In genomic region chr11:99366791-99367190, GRCm38 (mm10) we compare ENCODE assay signal across 11 mouse cellular contexts. TPM values are rescaled to one million over a fixed set of nuclear protein-coding genes. Genes with fewer than 3 reads are reported as not detected.
A peak's percentile ranks its signal among the peaks of the same experiment; 100 is the strongest.
DNase-seq lines count a peak whose midpoint lies in the region; ATAC-seq and TF ChIP-seq lines count a peak whose summit lies in the region.
"Had no signal": no experiment of that assay in that cellular context is flagged by ENCODE, and none has a peak within 500 bp of the region (broad histone marks: within the 10 kb centered on the region; RNA-seq: fewer than 3 reads in every experiment).

No protein-coding gene starts in this region.

- H3K4me1 ChIP-seq in heart, adult 2 months (ENCODE audit: control insufficient read depth, insufficient read depth, low read length): no peaks in the 10 kb centered on the region
- H3K4me1 ChIP-seq in heart, embryonic 12.5 days (replicated peaks): no peaks in the 10 kb centered on the region
- H3K4me1 ChIP-seq in thymus, adult 2 months (replicated peaks; ENCODE audit: control insufficient read depth, insufficient read depth, low read length): peaks cover 12% of the 10 kb centered on the region

- no peaks in the 10 kb centered on the region for H3K9me3 ChIP-seq in heart, embryonic 12.5 days (replicated peaks)

- ATAC-seq in heart, embryonic 12.5 days (ENCODE audit: insufficient number of reproducible peaks, low FRiP score): no peak
- no peak for ATAC-seq in inflammation-experienced regulatory T-cells, adult 6 months

- no peak for DNase-seq in heart, adult 2 months
- DNase-seq in thymus, adult 2 months: peak; percentile 21
- DNase-seq in thymus, adult 18-20 months: no peak
- DNase-seq in induced T-regulatory cell, adult 2 months (ENCODE audit: low read depth): peak; percentile 16
- DNase-seq in MN1 (ENCODE audit: low spot score): no peak

- WGBS in heart, adult 2 months: 41% methylated on average over 10 of the region's 10 CpGs
- WGBS in heart, embryonic 12.5 days: 35% methylated on average over 10 of the region's 10 CpGs
- WGBS in thymus, adult 2 months: 54% methylated on average over 10 of the region's 10 CpGs

- no peaks in the 10 kb centered on the region for H3K79me2 ChIP-seq in heart, adult 2 months (replicated peaks; ENCODE audit: control insufficient read depth, insufficient read depth, low read length)

- no peak overlapping the region for H3K4me3 ChIP-seq in heart, adult 2 months
- no peak overlapping the region for H3K4me3 ChIP-seq in heart, embryonic 12.5 days
- H3K4me3 ChIP-seq in thymus, adult 2 months (ENCODE audit: control insufficient read depth, insufficient read depth, low read length): no peak overlapping the region

- TF ChIP-seq POLR2A in heart, adult 2 months (IDR thresholded peaks at IDR 0.05; ENCODE audit: insufficient read depth, low read depth, low read length): no peak
- TF ChIP-seq POLR2A in thymus, adult 2 months (IDR thresholded peaks at IDR 0.05; ENCODE audit: control insufficient read depth, extremely low read depth, insufficient read depth, low read length, poor library complexity): no peak

- no peak overlapping the region for H3K4me2 ChIP-seq in heart, embryonic 12.5 days

- TF ChIP-seq EP300 in heart, adult 2 months (IDR thresholded peaks at IDR 0.05; ENCODE audit: insufficient read depth, low read depth, low read length): no peak

- peak; percentile 21; the same call in 1 of the 2 replicates for TF ChIP-seq CTCF in heart, adult 2 months (IDR thresholded peaks at IDR 0.05)
- no peak for TF ChIP-seq CTCF in thymus, adult 2 months (IDR thresholded peaks at IDR 0.05; ENCODE audit: borderline replicate concordance, control insufficient read depth, extremely low read depth, insufficient read depth, low read length, poor library complexity)

- intact Hi-C loops in heart, adult 2 months (cut with DNase I): no loop called here

- H3K9ac ChIP-seq in heart, adult 2 months (ENCODE audit: low read depth, low read length): no peak overlapping the region
- H3K9ac ChIP-seq in heart, embryonic 12.5 days: no peak overlapping the region

- H3K27ac ChIP-seq in heart, adult 2 months: no peak overlapping the region
- H3K27ac ChIP-seq in heart, embryonic 12.5 days (ENCODE audit: poor library complexity, severe bottlenecking): no peak overlapping the region
- no peak overlapping the region for H3K27ac ChIP-seq in thymus, adult 2 months (ENCODE audit: control insufficient read depth, insufficient read depth, low read length)

- no peaks in the 10 kb centered on the region; the same call in 1 of the 2 replicates for H3K27me3 ChIP-seq in heart, adult 2 months (ENCODE audit: control insufficient read depth, insufficient read depth, low read length)
- H3K27me3 ChIP-seq in heart, embryonic 12.5 days (replicated peaks): peaks cover 17% of the 10 kb centered on the region
- H3K27me3 ChIP-seq in thymus, adult 2 months (ENCODE audit: control insufficient read depth, insufficient read depth, low read length): no peaks in the 10 kb centered on the region

- no peaks in the 10 kb centered on the region for H3K36me3 ChIP-seq in heart, adult 2 months (ENCODE audit: control insufficient read depth, insufficient read depth, low read length)
- H3K36me3 ChIP-seq in heart, embryonic 12.5 days: no peaks in the 10 kb centered on the region
- H3K36me3 ChIP-seq in thymus, adult 2 months (ENCODE audit: control insufficient read depth, insufficient read depth, low read length): no peaks in the 10 kb centered on the region

RNA-seq across cellular contexts. Expression of gene Krt28, which starts 7.9 kb away (rescaled TPM):
- total RNA-seq in heart, adult 2 months (2021): not detected
- not detected in 2 replicates for polyA plus RNA-seq in heart, adult 2 months (2012; rRNA removed)
- polyA plus RNA-seq in heart, embryonic 12.5 days (2016; fragmentation: Nextera tagmentation; extraction: Ambion mirVana): 0.12 and 0.20 TPM in 2 replicates
- polyA plus RNA-seq in thymus, adult 2 months (2012; rRNA removed): not detected in 2 replicates
- polyA plus RNA-seq in inflammation-experienced regulatory T-cells, adult 6 months (2017; shearing (Covaris generic)): not detected
- total RNA-seq: gastrocnemius, postnatal 4 days; neutrophil, adult 5-6 weeks had no signal

RNA-seq across cellular contexts. Expression of gene Krt27, which starts 15.9 kb away (rescaled TPM):
- total RNA-seq in heart, adult 2 months (2021): not detected
- not detected in 2 replicates for polyA plus RNA-seq in heart, adult 2 months (2012; rRNA removed)
- polyA plus RNA-seq in heart, embryonic 12.5 days (2016; fragmentation: Nextera tagmentation; extraction: Ambion mirVana): 0.12 TPM in 1 of 2 replicates, not detected in the other
- polyA plus RNA-seq in thymus, adult 2 months (2012; rRNA removed): 0.05 and 0.13 TPM in 2 replicates
- polyA plus RNA-seq in inflammation-experienced regulatory T-cells, adult 6 months (2017; shearing (Covaris generic)): not detected
- total RNA-seq: neutrophil, adult 5-6 weeks had no signal
- polyA plus RNA-seq: large intestine, adult 2 months; stomach, embryonic 16.5 days had no signal

RNA-seq across cellular contexts. Expression of gene Krt10, which starts 22.4 kb away (rescaled TPM):
- total RNA-seq in heart, adult 2 months (2021): 1 to 10 TPM; 4.4 to 5.1 TPM
- polyA plus RNA-seq in heart, adult 2 months (2012; rRNA removed): 0.76 and 1.6 TPM in 2 replicates
- polyA plus RNA-seq in heart, embryonic 12.5 days (2016; fragmentation: Nextera tagmentation; extraction: Ambion mirVana): 16.6 and 18.8 TPM in 2 replicates
- polyA plus RNA-seq in thymus, adult 2 months (2012; rRNA removed): 4.9 and 6.4 TPM in 2 replicates
- polyA plus RNA-seq in inflammation-experienced regulatory T-cells, adult 6 months (2017; shearing (Covaris generic)): 10 to 100 TPM in 1 of 3 experiments, 1 to 10 TPM in 2; 4.5 to 13.5 (median 7.3) TPM

RNA-seq across cellular contexts. Expression of gene Krt26, which starts 29.0 kb away (rescaled TPM):
- not detected for total RNA-seq in heart, adult 2 months (2021)
- not detected in 2 replicates for polyA plus RNA-seq in heart, adult 2 months (2012; rRNA removed)
- not detected in 2 replicates for polyA plus RNA-seq in heart, embryonic 12.5 days (2016; fragmentation: Nextera tagmentation; extraction: Ambion mirVana)
- not detected in 2 replicates for polyA plus RNA-seq in thymus, adult 2 months (2012; rRNA removed)
- not detected for polyA plus RNA-seq in inflammation-experienced regulatory T-cells, adult 6 months (2017; shearing (Covaris generic))
- total RNA-seq: gastrocnemius, postnatal 4 days; neutrophil, adult 5-6 weeks had no signal
- polyA plus RNA-seq: large intestine, adult 2 months; stomach, embryonic 16.5 days had no signal

RNA-seq across cellular contexts. Expression of gene Krt25, which starts 44.0 kb away (rescaled TPM):
- not detected for total RNA-seq in heart, adult 2 months (2021)
- polyA plus RNA-seq in heart, adult 2 months (2012; rRNA removed): not detected in 2 replicates
- not detected in 2 replicates for polyA plus RNA-seq in heart, embryonic 12.5 days (2016; fragmentation: Nextera tagmentation; extraction: Ambion mirVana)
- polyA plus RNA-seq in thymus, adult 2 months (2012; rRNA removed): 0.16 and 0.18 TPM in 2 replicates
- polyA plus RNA-seq in inflammation-experienced regulatory T-cells, adult 6 months (2017; shearing (Covaris generic)): not detected
- total RNA-seq: neutrophil, adult 5-6 weeks had no signal
- polyA plus RNA-seq: large intestine, adult 2 months had no signal

Comparison
In these comparisons a context has a peak if more than half of its experiments do, and no peak if none do; other contexts are left out.
1. DNase-seq: peak in thymus, adult 2 months (single experiment) and induced T-regulatory cell, adult 2 months (single experiment); none in heart, adult 2 months (0 of 2), thymus, adult 18-20 months (0 of 2) and MN1 (single experiment).